16 mouse cellular contexts compared by ENCODE assay signal in genomic region chr19:4296611-4297010, GRCm38 (mm10). TPM values are rescaled to one million over a fixed set of nuclear protein-coding genes. Genes with fewer than 3 reads are reported as not detected.
DNase-seq lines count a peak whose midpoint lies in the region; ATAC-seq and TF ChIP-seq lines count a peak whose summit lies in the region.
"Had no signal": no experiment of that assay in that cellular context is flagged by ENCODE, and none has a peak within 500 bp of the region (broad histone marks: within the 10 kb centered on the region; RNA-seq: fewer than 3 reads in every experiment).

No protein-coding gene starts in this region.

- 88% methylated on average over 2 of the region's 2 CpGs for WGBS in heart, embryonic 11.5 days (ENCODE audit: insufficient replicate concordance)
- WGBS in lung, postnatal 0 days: 67% methylated on average over 2 of the region's 2 CpGs
- WGBS in macrophage (ENCODE audit: missing documents): 47% methylated on average over 2 of the region's 2 CpGs
- 87% methylated on average over 2 of the region's 2 CpGs for WGBS in kidney, embryonic 15.5 days

- no peak for TF ChIP-seq RAD21 in CH12.LX (IDR thresholded peaks at IDR 0.05; ENCODE audit: low read depth, low read length)

- H3K79me2 ChIP-seq in CH12.LX (replicated peaks; ENCODE audit: control insufficient read depth, extremely low read depth, insufficient read depth, poor library complexity, severe bottlenecking) (peaks cover 91% of the 10 kb centered on the region), macrophage (ENCODE audit: inconsistent target) (peaks cover 100% of the 10 kb centered on the region)

- H3K27ac ChIP-seq in heart, embryonic 11.5 days (ENCODE audit: low read depth, low read length): no peak overlapping the region
- H3K27ac ChIP-seq in lung, postnatal 0 days (ENCODE audit: low read length): peak overlapping the region; percentile 38; the same call in 1 of the 2 replicates
- H3K27ac ChIP-seq in CH12.LX (ENCODE audit: insufficient read depth, low read depth): peak overlapping the region; percentile 59
- peak overlapping the region; percentile 96 for H3K27ac ChIP-seq in macrophage
- H3K27ac ChIP-seq in kidney, embryonic 15.5 days: no peak overlapping the region
- H3K27ac ChIP-seq: forebrain, embryonic 12.5 days; hindbrain, embryonic 14.5 days; left cerebral cortex, adult 2 months; neural tube, embryonic 13.5 days had no signal

- no peaks in the 10 kb centered on the region for H3K9me3 ChIP-seq in heart, embryonic 11.5 days (replicated peaks; ENCODE audit: control insufficient read depth, low read length)
- H3K9me3 ChIP-seq in lung, postnatal 0 days (ENCODE audit: low read length): no peaks in the 10 kb centered on the region
- peaks cover 3% of the 10 kb centered on the region for H3K9me3 ChIP-seq in CH12.LX (replicated peaks; ENCODE audit: low read length)
- H3K9me3 ChIP-seq in kidney, embryonic 15.5 days (replicated peaks): no peaks in the 10 kb centered on the region
- H3K9me3 ChIP-seq: forebrain, embryonic 12.5 days; heart, embryonic 12.5 days; neural tube, embryonic 13.5 days had no signal

- H3K9ac ChIP-seq in heart, embryonic 11.5 days (ENCODE audit: low read depth, low read length): no peak overlapping the region
- H3K9ac ChIP-seq in lung, postnatal 0 days (replicated peaks; ENCODE audit: low read depth): no peak overlapping the region
- no peak overlapping the region for H3K9ac ChIP-seq in CH12.LX (ENCODE audit: insufficient read depth, low read depth)
- H3K9ac ChIP-seq in kidney, embryonic 15.5 days: no peak overlapping the region
- H3K9ac ChIP-seq: forebrain, embryonic 12.5 days; heart, embryonic 12.5 days; hindbrain, embryonic 14.5 days; neural tube, embryonic 13.5 days had no signal

- no peak for TF ChIP-seq CTCF in lung, postnatal 0 days (IDR thresholded peaks at IDR 0.05)
- TF ChIP-seq CTCF in CH12.LX (conservative IDR thresholded peaks at IDR 0.05 in 1 of 2, IDR thresholded peaks at IDR 0.05 in 1 of 2; ENCODE audit: low read depth in 2 of 2, low read length in 2 of 2): no peak

- peaks cover 17% of the 10 kb centered on the region for H3K4me1 ChIP-seq in heart, embryonic 11.5 days (ENCODE audit: control insufficient read depth, insufficient read depth, low read length)
- H3K4me1 ChIP-seq in lung, postnatal 0 days (ENCODE audit: insufficient read depth, low read depth, low read length): peaks cover 22% of the 10 kb centered on the region
- peaks cover 67 to 97% of the 10 kb centered on the region in 2 experiments for H3K4me1 ChIP-seq in CH12.LX (ENCODE audit: control insufficient read depth in 1 of 2, insufficient read depth in 2 of 2)
- H3K4me1 ChIP-seq in kidney, embryonic 15.5 days: peaks cover 42% of the 10 kb centered on the region

- H3K4me2 ChIP-seq in heart, embryonic 11.5 days: no peak overlapping the region
- H3K4me2 ChIP-seq in lung, postnatal 0 days (replicated peaks; ENCODE audit: low read depth, low read length): no peak overlapping the region
- no peak overlapping the region for H3K4me2 ChIP-seq in CH12.LX (ENCODE audit: insufficient read depth, low read depth, poor library complexity, severe bottlenecking)
- no peak overlapping the region for H3K4me2 ChIP-seq in kidney, embryonic 15.5 days
- H3K4me2 ChIP-seq: forebrain, embryonic 12.5 days; heart, embryonic 12.5 days; hindbrain, embryonic 14.5 days; neural tube, embryonic 13.5 days had no signal

- peak; percentile 91 for DNase-seq in heart, adult 11 months
- DNase-seq in lung, postnatal 0 days (ENCODE audit: low spot score): no peak
- DNase-seq in lung, postnatal 10 days: no peak
- DNase-seq in CH12.LX (ENCODE audit: extremely low read depth): no peak
- no peak for DNase-seq in layer of hippocampus, postnatal 25 days (ENCODE audit: extremely low spot score in 1 of 2, low spot score in 1 of 2)
- DNase-seq: adrenal gland, adult 8-10 months; kidney, adult 9 months; lung, postnatal 36 days had no signal

- dilution Hi-C loops in CH12.LX (cut with MboI; ENCODE audit: extremely low pct_ligation_motif_present, extremely low pct_unique_long_range_greater_than_20kb, low sequenced_read_pairs): no loop called here

- peaks cover 13% of the 10 kb centered on the region for H3K36me3 ChIP-seq in heart, embryonic 11.5 days (ENCODE audit: control insufficient read depth, insufficient read depth, low read length)
- peaks cover 12% of the 10 kb centered on the region for H3K36me3 ChIP-seq in lung, postnatal 0 days (ENCODE audit: insufficient read depth, low read length)
- peaks cover 47 to 74% of the 10 kb centered on the region in 2 experiments for H3K36me3 ChIP-seq in CH12.LX (replicated peaks in 1 of 2; ENCODE audit: control insufficient read depth in 1 of 2, insufficient read depth in 1 of 2, low read length in 1 of 2)
- H3K36me3 ChIP-seq in macrophage (ENCODE audit: inconsistent target): peaks cover 16% of the 10 kb centered on the region
- H3K36me3 ChIP-seq in kidney, embryonic 15.5 days: peaks cover 28% of the 10 kb centered on the region

- in situ Hi-C loops in CH12.LX (cut with MboI; ENCODE audit: low pct_ligation_motif_present, low pct_unique_long_range_greater_than_20kb, low sequenced_read_pairs): no loop called here

- H3K4me3 ChIP-seq in heart, embryonic 11.5 days (ENCODE audit: low read depth, low read length): no peak overlapping the region
- H3K4me3 ChIP-seq in lung, postnatal 0 days (ENCODE audit: low read depth, low read length): no peak overlapping the region
- H3K4me3 ChIP-seq in CH12.LX (replicated peaks in 1 of 3; ENCODE audit: low read depth in 2 of 3, low read length in 2 of 3, poor library complexity in 1 of 3) (peak overlapping the region in 1 of 3 experiments; percentile 8), macrophage (ENCODE audit: inconsistent target) (no peak overlapping the region)
- H3K4me3 ChIP-seq in kidney, embryonic 15.5 days (replicated peaks): no peak overlapping the region
- H3K4me3 ChIP-seq: forebrain, embryonic 12.5 days; heart, embryonic 12.5 days; left cerebral cortex, adult 2 months; neural tube, embryonic 13.5 days had no signal

- H3K27me3 ChIP-seq in heart, embryonic 11.5 days (ENCODE audit: control insufficient read depth, insufficient read depth, low read length): no peaks in the 10 kb centered on the region
- H3K27me3 ChIP-seq in lung, postnatal 0 days (replicated peaks; ENCODE audit: insufficient read depth, low read length): no peaks in the 10 kb centered on the region
- no peaks in the 10 kb centered on the region for H3K27me3 ChIP-seq in CH12.LX (replicated peaks)
- no peaks in the 10 kb centered on the region for H3K27me3 ChIP-seq in kidney, embryonic 15.5 days
- H3K27me3 ChIP-seq: forebrain, embryonic 12.5 days; heart, embryonic 12.5 days; neural tube, embryonic 13.5 days had no signal

- ATAC-seq in heart, embryonic 11.5 days (replicated peaks; ENCODE audit: insufficient number of reproducible peaks, low FRiP score, low TSS enrichment): no peak
- ATAC-seq in lung, postnatal 0 days: no peak
- ATAC-seq in kidney, embryonic 15.5 days (replicated peaks; ENCODE audit: low FRiP score): no peak

- no peak for TF ChIP-seq EP300 in lung, postnatal 0 days (IDR thresholded peaks at IDR 0.05)
- TF ChIP-seq EP300 in CH12.LX (IDR thresholded peaks at IDR 0.05; ENCODE audit: low read length): no peak

- TF ChIP-seq POLR2A in CH12.LX (IDR thresholded peaks at IDR 0.05; ENCODE audit: low read depth, low read length): no peak

TF ChIP-seq in CH12.LX, 34 proteins besides CTCF, POLR2A, EP300 and RAD21 (continues in another document):
- no peak for TF ChIP-seq USF1 (IDR thresholded peaks at IDR 0.05; ENCODE audit: low read depth, low read length)

RNA-seq across cellular contexts. Expression of gene Grk2, which starts 9.4 kb away (rescaled TPM):
- polyA plus RNA-seq in heart, embryonic 11.5 days (2014; fragmentation: Nextera tagmentation; extraction: Ambion mirVana): 12.0 and 14.2 TPM in 2 replicates
- 13.9 and 14.0 TPM in 2 replicates for polyA plus RNA-seq in lung, postnatal 0 days (2015; fragmentation: Nextera tagmentation; extraction: Ambion mirVana)
- total RNA-seq in CH12.LX (2012; rRNA removed) (196 and 203 TPM in 2 replicates), CH12.LX (2014; rRNA removed) (118 and 119 TPM in 2 replicates)
- polyA plus RNA-seq in CH12.LX (2012; ENCODE audit: insufficient read length, low read depth) (191 and 193 TPM in 2 replicates), macrophage (2018) (131 to 143 TPM (median 139 TPM) in 3 replicates)
- total RNA-seq in macrophage (2018; cell fraction: chromatin; rRNA removed): 100 to 1,000 TPM in 22 of 26 experiments, 10 to 100 TPM in 4; 41.9 to 659 (median 281) TPM
- 100 to 1,000 TPM; 101 to 237 (median 164) TPM for total RNA-seq in macrophage (2018; cell fraction: cytosol; rRNA removed)
- 100 to 1,000 TPM in 22 of 26 experiments, 10 to 100 TPM in 4; 56.2 to 342 (median 204) TPM for total RNA-seq in macrophage (2018; cell fraction: nucleus; rRNA removed)
- 15.7 and 17.9 TPM in 2 replicates for polyA plus RNA-seq in kidney, embryonic 15.5 days (2015; fragmentation: Nextera tagmentation; extraction: Ambion mirVana)
- total RNA-seq in layer of hippocampus, postnatal 25 days (2021): 100 to 1,000 TPM; 185 to 186 TPM

RNA-seq across cellular contexts. Expression of gene Ankrd13d, which starts 13.7 kb away (rescaled TPM):
- polyA plus RNA-seq in heart, embryonic 11.5 days (2014; fragmentation: Nextera tagmentation; extraction: Ambion mirVana): 2.1 and 2.2 TPM in 2 replicates
- polyA plus RNA-seq in lung, postnatal 0 days (2015; fragmentation: Nextera tagmentation; extraction: Ambion mirVana): 2.0 and 2.6 TPM in 2 replicates
- 53.6 and 55.1 TPM in 2 replicates for total RNA-seq in CH12.LX (2012; rRNA removed)
- 3.8 and 5.6 TPM in 2 replicates for total RNA-seq in CH12.LX (2014; rRNA removed)
- 13.2 and 17.3 TPM in 2 replicates for polyA plus RNA-seq in CH12.LX (2012; ENCODE audit: insufficient read length, low read depth)
- 10 to 100 TPM in 24 of 26 experiments, 1 to 10 TPM in 2; 4.3 to 65.5 (median 36.8) TPM for total RNA-seq in macrophage (2018; cell fraction: chromatin; rRNA removed)
- total RNA-seq in macrophage (2018; cell fraction: cytosol; rRNA removed): 10 to 100 TPM in 2 of 26 experiments, 1 to 10 TPM in 24; 3.6 to 10.8 (median 7.2) TPM
- 10 to 100 TPM in 20 of 26 experiments, 1 to 10 TPM in 6; 5.6 to 36.3 (median 20.3) TPM for total RNA-seq in macrophage (2018; cell fraction: nucleus; rRNA removed)
- polyA plus RNA-seq in macrophage (2018): 3.2 to 8.1 TPM (median 5.6 TPM) in 3 replicates
- polyA plus RNA-seq in kidney, embryonic 15.5 days (2015; fragmentation: Nextera tagmentation; extraction: Ambion mirVana): 8.3 and 8.5 TPM in 2 replicates
- 10 to 100 TPM; 59.6 to 66.3 TPM for total RNA-seq in layer of hippocampus, postnatal 25 days (2021)

RNA-seq across cellular contexts. Expression of gene Ssh3, which starts 27.6 kb away (rescaled TPM):
- 3.1 and 3.6 TPM in 2 replicates for polyA plus RNA-seq in heart, embryonic 11.5 days (2014; fragmentation: Nextera tagmentation; extraction: Ambion mirVana)
- 22.7 and 24.4 TPM in 2 replicates for polyA plus RNA-seq in lung, postnatal 0 days (2015; fragmentation: Nextera tagmentation; extraction: Ambion mirVana)
- total RNA-seq in CH12.LX (2012; rRNA removed) (30.0 and 33.4 TPM in 2 replicates), CH12.LX (2014; rRNA removed) (5.6 and 6.9 TPM in 2 replicates)
- polyA plus RNA-seq in CH12.LX (2012; ENCODE audit: insufficient read length, low read depth) (12.3 and 13.2 TPM in 2 replicates), macrophage (2018) (32.6 to 83.1 TPM (median 36.6 TPM) in 3 replicates)
- total RNA-seq in macrophage (2018; cell fraction: chromatin; rRNA removed): 100 to 1,000 TPM; 162 to 687 (median 390) TPM
- total RNA-seq in macrophage (2018; cell fraction: cytosol; rRNA removed): 10 to 100 TPM; 40.4 to 92.6 (median 62.0) TPM
- 100 to 1,000 TPM; 117 to 367 (median 243) TPM for total RNA-seq in macrophage (2018; cell fraction: nucleus; rRNA removed)
- 15.1 and 15.9 TPM in 2 replicates for polyA plus RNA-seq in kidney, embryonic 15.5 days (2015; fragmentation: Nextera tagmentation; extraction: Ambion mirVana)
- total RNA-seq in layer of hippocampus, postnatal 25 days (2021): 10 to 100 TPM; 45.4 to 48.5 TPM

Comparison
In these comparisons a context has a peak if more than half of its experiments do, and no peak if none do; other contexts are left out.
1. H3K27ac ChIP-seq: peak in lung, postnatal 0 days (single experiment), CH12.LX (single experiment) and macrophage (single experiment); none in heart, embryonic 11.5 days (single experiment) and kidney, embryonic 15.5 days (single experiment).